Mouse (Mus musculus) lung, embryonic 14.5 days (tissue): ENCODE results near the gene Fxyd6. TPM values are rescaled to one million over a fixed set of nuclear protein-coding genes. Genes with fewer than 3 reads are reported as not detected.

Experiments
- ATAC-seq: fragments of 200-750 bp; cut with Nextera tagmentation; 2 replicates; pipeline ENCODE4 v1.8.0; 2017; ENCODE audit warnings: mild to moderate bottlenecking, moderate TSS enrichment, moderate library complexity; ENCODE audit not compliant: insufficient read depth
- DNase-seq: peaks from one replicate; pipeline ENCODE4 v3.0.0-alpha.2; 2015
- H3K27ac ChIP-seq: fragments of 300-500 bp; sonication (generic); 2 replicates; pipeline ENCODE4 v1.5.1; 2014; ENCODE audit warnings: low read depth, mild to moderate bottlenecking, moderate library complexity
- H3K27me3 ChIP-seq: fragments of 300-500 bp; sonication (generic); 2 replicates; pipeline ENCODE4 v1.6.1; 2014; ENCODE audit warnings: low read length, control low read depth; ENCODE audit not compliant: insufficient read depth
- H3K36me3 ChIP-seq: fragments of 300-500 bp; sonication (generic); 2 replicates; pipeline ENCODE4 v1.6.1; 2014; ENCODE audit warnings: control low read depth; ENCODE audit not compliant: insufficient read depth
- H3K4me1 ChIP-seq: fragments of 300-500 bp; sonication (generic); 2 replicates; pipeline ENCODE4 v1.6.1; 2014; ENCODE audit warnings: antibody characterized with exemption, control low read depth; ENCODE audit not compliant: insufficient read depth
- H3K4me2 ChIP-seq: fragments of 300-500 bp; sonication (generic); 2 replicates; pipeline ENCODE4 v1.6.1; 2014; ENCODE audit warnings: mild to moderate bottlenecking
- H3K4me3 ChIP-seq: fragments of 300-500 bp; sonication (generic); 2 replicates; pipeline ENCODE4 v1.5.1; 2014; ENCODE audit warnings: low read depth, low read length
- H3K9ac ChIP-seq: fragments of 300-500 bp; sonication (generic); 2 replicates; pipeline ENCODE4 v1.6.1; 2014
- H3K9me3 ChIP-seq: fragments of 300-500 bp; sonication (generic); 2 replicates; pipeline ENCODE4 v1.6.1; 2016; ENCODE audit warnings: low read depth, low read length, control low read depth
- CTCF ChIP-seq: IDR thresholded peaks from 2 replicates; pipeline ENCODE4 v1.5.1; 2016; ENCODE audit warnings: antibody characterized with exemption, low read depth
- WGBS: fragments of 180-500 bp; shearing (Covaris S2); extraction: QIAGEN DNeasy Blood & Tissue Kit; methylation state at CpG from one replicate; pipeline ENCODE4 v1.1.7; 2014; 5-methylcytosine and 5-hydroxymethylcytosine counted together
- polyA plus RNA-seq: library from polyadenylated mRNA; unstranded; fragments of >200 nt; fragmentation: Nextera tagmentation; extraction: Ambion mirVana; gene quantifications from 2 replicates; pipeline ENCODE4 v1.2.1, GENCODE M21; 2014

Gene Fxyd6
- polyA plus RNA-seq, 1 experiment from 2014 or later, result 38.1 TPM

- ATAC-seq, result no peak
- H3K4me2 ChIP-seq, result no peak overlapping the region
- WGBS, result 60% methylated on average over 7 of the region's 7 CpGs
- no peak for DNase-seq
- H3K9ac ChIP-seq, result no peak overlapping the region
- no peaks in the 10 kb centered on the region for H3K4me1 ChIP-seq
- no peaks in the 10 kb centered on the region for H3K27me3 ChIP-seq
- H3K4me3 ChIP-seq, result no peak overlapping the region
- no peaks in the 10 kb centered on the region for H3K36me3 ChIP-seq
- no peak for TF ChIP-seq CTCF
- H3K27ac ChIP-seq, result no peak overlapping the region
- H3K9me3 ChIP-seq, result no peaks in the 10 kb centered on the region
These were observed 6.3 kb upstream of the Fxyd6 start for GRCm38 (mm10) chr9:45363639-45364214.

DNA sequence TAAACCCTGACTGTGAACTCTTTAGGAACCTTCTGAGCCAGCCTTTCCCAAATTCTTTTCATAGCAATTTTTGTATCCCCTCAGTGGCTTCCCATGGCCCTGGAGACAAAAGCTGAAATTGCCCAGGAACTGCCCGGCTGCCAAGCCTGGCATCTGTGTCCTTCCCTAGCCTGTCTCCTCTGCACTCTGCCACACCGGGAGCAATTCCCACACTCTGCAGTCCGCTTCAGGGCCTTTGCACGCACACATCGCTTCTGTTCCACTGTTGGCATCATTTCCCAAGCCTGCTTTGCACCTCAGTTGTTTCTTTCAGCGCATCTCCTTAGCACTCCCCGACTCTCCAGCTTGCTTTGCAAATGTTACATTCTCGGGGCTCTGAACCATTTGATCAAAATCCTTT is 2.3 kb upstream of the Fxyd6 start:
- no peaks in the 10 kb centered on the region for H3K27me3 ChIP-seq
- no peak overlapping the region for H3K9ac ChIP-seq
- 50% methylated on average over 8 of the region's 8 CpGs for WGBS
- TF ChIP-seq CTCF, result no peak
- no peak overlapping the region for H3K4me3 ChIP-seq
- H3K4me2 ChIP-seq, result no peak overlapping the region
- H3K9me3 ChIP-seq, result no peaks in the 10 kb centered on the region
- H3K36me3 ChIP-seq, result no peaks in the 10 kb centered on the region
- ATAC-seq (no peak), DNase-seq (no peak)
- H3K4me1 ChIP-seq, result peaks cover 4% of the 10 kb centered on the region; the same call in 1 of the 2 replicates
- no peak overlapping the region for H3K27ac ChIP-seq

- no peak for TF ChIP-seq CTCF
- DNase-seq, result no peak
- no peak overlapping the region for H3K9ac ChIP-seq
- no peak overlapping the region for H3K4me2 ChIP-seq
- H3K27me3 ChIP-seq, result no peaks in the 10 kb centered on the region
- WGBS, result 33% methylated on average over 5 of the region's 5 CpGs
- H3K4me3 ChIP-seq, result no peak overlapping the region
- no peaks in the 10 kb centered on the region for H3K36me3 ChIP-seq
- no peak overlapping the region for H3K27ac ChIP-seq
- no peaks in the 10 kb centered on the region for H3K9me3 ChIP-seq
- H3K4me1 ChIP-seq, result peaks cover 4% of the 10 kb centered on the region; the same call in 1 of the 2 replicates
- no peak for ATAC-seq
These were observed 1.6 kb upstream of the Fxyd6 start for GRCm38 (mm10) chr9:45368341-45368901.

GRCm38 (mm10) chr9:45370616-45371336 is 791 bp downstream of the Fxyd6 start:
- ATAC-seq, result peak; percentile 24

GRCm38 (mm10) chr9:45371337-45371707 is 1.3 kb downstream of the Fxyd6 start:
- H3K9ac ChIP-seq, result 0 out of 2 replicates have a peak overlapping the region, but pooled peaks have one; percentile 59
- no peak for TF ChIP-seq CTCF
- H3K36me3 ChIP-seq, result no peaks in the 10 kb centered on the region
- DNase-seq (no peak), ATAC-seq (no peak)
- no peaks in the 10 kb centered on the region for H3K27me3 ChIP-seq
- no peaks in the 10 kb centered on the region for H3K9me3 ChIP-seq
- WGBS, result 24% methylated on average over 2 of the region's 2 CpGs
- no peak overlapping the region for H3K27ac ChIP-seq
- peaks cover 6% of the 10 kb centered on the region; the same call in 1 of the 2 replicates for H3K4me1 ChIP-seq
- H3K4me3 ChIP-seq, result peak overlapping the region; percentile 58
- H3K4me2 ChIP-seq, result peak overlapping the region; percentile 90

More at GRCm38 (mm10) chr9:45370616-45371336, 791 bp downstream of the Fxyd6 start:
- Histone ChIP-seq H3K4me3 (peak overlapping the region; percentile 58), H3K4me1 (peaks cover 6% of the 10 kb centered on the region; the same call in 1 of the 2 replicates), H3K27me3 (no peaks in the 10 kb centered on the region), H3K27ac (peak overlapping the region; percentile 24; the same call in 1 of the 2 replicates), H3K4me2 (peak overlapping the region; percentile 90), H3K9ac (peak overlapping the region; percentile 59), H3K36me3 (no peaks in the 10 kb centered on the region), H3K9me3 (no peaks in the 10 kb centered on the region)
- TF ChIP-seq CTCF, result no peak
- DNase-seq, result peak; percentile 3
- WGBS, result 4% methylated on average over 25 of the region's 25 CpGs

GRCm38 (mm10) chr9:45373896-45374295 is 3.9 kb downstream of the Fxyd6 start:
- Histone ChIP-seq H3K27me3 (no peaks in the 10 kb centered on the region), H3K36me3 (no peaks in the 10 kb centered on the region), H3K9me3 (no peaks in the 10 kb centered on the region), H3K9ac (no peak overlapping the region), H3K4me2 (no peak overlapping the region), H3K4me3 (no peak overlapping the region), H3K4me1 (peaks cover 6% of the 10 kb centered on the region; the same call in 1 of the 2 replicates), H3K27ac (no peak overlapping the region)
- TF ChIP-seq CTCF, result no peak
- ATAC-seq (no peak), DNase-seq (no peak)
- 45% methylated on average over 3 of the region's 3 CpGs for WGBS

DNA sequence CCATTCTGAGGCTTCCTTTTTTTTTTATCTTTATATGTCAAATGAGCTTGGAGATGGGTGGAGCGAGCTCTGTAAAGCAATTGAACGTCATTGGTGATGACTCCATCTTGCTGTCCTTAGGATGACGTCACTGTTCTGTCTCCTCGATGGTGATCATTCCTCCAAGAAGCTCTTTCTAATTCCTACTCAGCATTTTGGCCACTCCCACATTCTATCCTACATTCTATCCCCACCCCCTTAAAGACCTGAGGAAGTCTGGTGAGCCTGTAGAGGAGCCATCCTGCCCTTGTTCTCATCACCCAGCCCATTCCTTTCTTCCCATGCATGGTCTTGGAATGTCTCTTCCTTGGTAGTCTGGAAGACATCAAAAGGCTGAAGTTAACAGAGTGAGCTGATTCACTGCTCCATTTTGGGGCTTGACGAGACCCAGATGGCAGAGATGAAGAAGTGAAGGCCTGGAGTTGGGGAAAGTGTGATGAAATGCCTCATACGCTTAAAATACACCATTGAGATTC is 5.1 kb downstream of the Fxyd6 start:
- Histone ChIP-seq H3K9ac (no peak overlapping the region), H3K9me3 (no peaks in the 10 kb centered on the region), H3K4me1 (peaks cover 6% of the 10 kb centered on the region; the same call in 1 of the 2 replicates), H3K36me3 (no peaks in the 10 kb centered on the region), H3K27me3 (no peaks in the 10 kb centered on the region), H3K27ac (no peak overlapping the region), H3K4me3 (no peak overlapping the region), H3K4me2 (no peak overlapping the region)
- WGBS, result 89% methylated on average over 6 of the region's 6 CpGs
- no peak for DNase-seq
- no peak for ATAC-seq
- no peak for TF ChIP-seq CTCF
